Mouse (Mus musculus): ENCODE data around the gene Traf6.
A peak's percentile ranks its signal among the peaks of the same experiment; 100 is the strongest.

The Traf6 gene

DNA sequence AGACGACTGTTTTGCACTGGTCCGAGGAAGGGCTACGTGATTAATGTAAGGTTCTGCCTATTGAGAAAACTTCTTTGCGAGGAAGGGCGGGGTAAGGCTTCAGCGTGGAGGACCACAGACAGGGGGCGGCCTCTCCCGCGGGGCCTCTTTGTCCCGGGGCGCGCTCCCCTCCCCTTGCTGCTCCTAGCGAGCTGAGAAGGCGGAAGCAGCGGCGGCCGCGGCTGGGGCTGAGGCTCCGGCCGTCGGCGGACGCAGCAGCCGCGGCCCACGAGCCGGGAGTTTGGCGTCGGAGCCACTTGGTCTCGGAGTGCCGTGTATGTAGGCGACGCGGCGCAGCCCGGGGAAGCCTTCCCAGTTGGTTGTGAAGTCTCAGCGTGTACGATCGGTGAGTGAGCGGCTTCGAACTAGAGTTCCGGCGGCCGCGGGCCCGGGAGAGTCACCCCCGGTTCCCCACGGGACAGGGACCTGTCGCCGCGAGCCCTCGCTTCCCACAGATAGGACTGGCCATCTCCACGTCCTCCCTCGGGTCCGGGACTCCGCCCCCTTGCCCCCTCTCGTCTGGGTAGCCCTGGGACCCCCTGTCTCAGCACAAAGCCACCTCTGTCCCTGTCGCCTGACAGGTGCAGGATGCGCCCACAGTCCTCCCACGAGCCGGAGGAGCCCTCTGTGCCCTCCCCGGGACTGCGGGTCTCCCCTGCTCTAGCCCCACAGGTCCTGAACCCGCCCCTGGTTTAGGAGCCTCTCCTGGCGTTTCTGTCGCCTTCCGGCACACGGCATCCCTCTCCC lies at the start of gene Traf6:
Traf6 (plus strand) TSS at position 194 of the 786 bp plus-strand sequence.
- peak; percentile 76 to 90 for DNase-seq

DNA sequence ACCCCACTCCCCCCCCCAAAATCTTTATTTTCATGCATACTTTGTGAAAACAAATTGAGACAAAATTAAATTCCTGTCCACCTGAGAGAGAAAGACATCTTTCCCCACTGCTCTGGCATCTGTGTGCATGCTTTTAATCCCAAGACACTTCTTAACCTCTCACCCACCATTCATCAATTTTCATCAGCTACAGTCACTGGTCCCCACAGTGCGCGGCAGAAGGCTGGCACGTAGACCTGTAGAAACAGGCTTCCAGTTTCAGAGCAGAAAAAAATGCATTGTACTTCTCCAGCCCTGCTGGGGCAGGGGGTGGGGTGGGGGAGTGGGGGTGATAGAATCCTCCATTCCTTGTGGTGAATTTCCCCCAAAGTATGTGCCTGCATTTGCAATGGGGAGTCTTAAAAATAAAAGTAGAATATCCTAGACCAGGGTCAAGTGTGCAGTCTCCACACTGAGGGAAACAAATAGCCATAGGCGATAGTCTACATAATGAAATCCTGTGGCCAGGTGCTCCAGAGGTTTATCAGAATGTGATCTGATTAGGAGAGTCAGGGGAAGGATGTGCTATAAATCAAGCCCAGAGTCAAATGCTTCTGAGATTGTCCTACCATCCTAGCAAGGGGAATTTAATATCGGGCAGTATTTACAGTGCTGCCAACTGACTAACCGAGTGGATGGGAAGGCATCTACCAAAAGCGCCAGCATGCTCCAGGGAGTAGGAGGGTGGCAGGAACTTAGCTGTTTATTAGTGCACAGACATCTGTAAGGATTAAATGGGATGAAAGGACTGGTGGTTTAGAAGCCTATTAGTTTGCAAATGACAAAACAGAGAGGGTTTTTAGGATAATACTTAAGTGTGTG lies 39.0 kb upstream of the Traf6 start:
- DNase-seq, result no peak

DNA sequence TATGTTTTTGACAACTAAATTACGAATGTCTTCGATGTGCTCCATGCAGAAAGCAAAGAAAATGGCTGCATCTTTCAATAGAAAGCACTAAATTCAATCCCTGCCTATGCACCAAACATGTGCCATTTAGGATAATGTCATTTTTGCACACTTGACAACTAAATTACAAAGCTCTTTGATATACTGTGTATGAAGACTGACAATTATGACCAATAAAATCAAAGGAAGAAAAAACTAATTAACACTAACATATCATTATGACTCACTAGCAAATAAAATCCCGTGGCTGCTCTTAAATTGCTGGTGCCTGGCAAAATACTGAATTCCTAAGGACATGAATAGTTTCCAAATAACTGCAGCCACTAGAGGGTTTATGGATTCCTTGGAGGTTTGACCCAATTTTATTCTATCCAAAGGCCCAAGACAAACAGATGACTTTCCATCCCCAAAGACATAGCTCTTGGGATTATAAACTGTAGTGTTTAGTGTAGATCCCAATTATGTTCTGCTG lies 38.3 kb upstream of the Traf6 start:
- no peak for DNase-seq

DNA sequence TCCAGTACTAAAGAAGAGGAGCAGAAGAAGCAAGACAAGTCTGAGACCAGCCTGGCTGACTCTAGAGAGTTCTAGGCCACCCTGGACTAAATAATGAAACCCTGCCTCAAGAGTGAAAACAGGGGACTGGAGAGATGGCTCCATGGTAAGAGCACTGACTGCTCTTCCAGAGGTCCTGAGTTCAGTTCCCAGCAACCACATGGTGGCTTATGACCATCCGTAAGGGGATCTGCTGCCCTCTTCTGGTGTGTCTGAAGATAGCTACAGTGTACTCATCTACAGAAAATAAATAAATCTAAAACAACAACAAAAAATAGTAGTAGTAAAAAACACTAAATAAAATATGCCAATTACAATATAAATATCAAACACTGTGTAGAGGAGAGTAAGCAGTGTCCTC lies 32.4 kb upstream of the Traf6 start:
- no peak for DNase-seq

DNA sequence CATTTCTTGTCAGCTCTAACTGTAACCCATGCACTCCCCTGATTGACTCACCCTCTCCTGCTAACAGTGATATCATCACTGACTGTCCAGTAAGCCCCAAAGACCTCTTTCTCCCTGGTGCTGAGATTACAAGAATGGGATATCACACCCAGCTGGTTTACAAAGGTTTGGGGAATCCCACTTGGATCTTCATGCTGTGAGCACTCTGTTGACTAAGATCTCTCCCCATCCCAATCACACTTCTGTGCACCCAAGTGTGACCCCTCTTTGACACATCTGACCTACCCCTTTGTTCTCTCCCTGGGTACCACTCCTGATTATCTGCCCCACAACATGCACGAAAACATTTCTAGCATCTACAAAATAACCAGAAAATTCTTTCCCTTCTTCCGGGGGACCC lies 29.9 kb upstream of the Traf6 start:
- no peak for DNase-seq

DNA sequence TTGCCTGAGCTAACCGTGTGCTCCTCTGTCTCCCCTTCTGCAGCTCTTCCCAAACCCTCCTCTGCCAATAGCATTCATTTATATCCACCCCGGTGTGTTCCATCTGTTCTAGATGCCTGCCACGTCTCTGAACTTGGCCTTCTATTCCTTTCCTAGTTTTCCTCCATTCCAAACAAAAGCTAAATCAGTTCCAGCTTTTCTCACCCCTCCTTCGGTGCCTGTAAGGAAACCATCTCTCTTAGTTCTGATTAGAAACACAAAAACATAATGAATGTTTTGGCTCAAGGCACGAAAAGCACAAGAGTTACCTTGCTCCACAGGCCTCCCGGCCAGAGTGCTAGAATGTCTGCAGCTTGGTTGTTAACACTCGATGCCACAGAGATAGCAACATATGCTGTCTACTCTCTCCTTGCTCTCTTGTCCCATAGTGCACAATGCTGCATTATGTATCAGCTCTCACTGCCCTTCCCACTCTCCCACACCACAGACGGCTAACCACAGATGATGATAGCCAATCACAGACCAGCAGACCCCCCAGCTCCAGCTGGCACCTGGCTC lies 29.0 kb upstream of the Traf6 start, which contains the start of the genes Rag1 and B230118H07Rik:
Rag1 (minus strand) TSS at position 388 of the 558 bp plus-strand sequence.
B230118H07Rik (minus strand) TSS at position 419 of the 558 bp plus-strand sequence.
- no peak for DNase-seq

DNA sequence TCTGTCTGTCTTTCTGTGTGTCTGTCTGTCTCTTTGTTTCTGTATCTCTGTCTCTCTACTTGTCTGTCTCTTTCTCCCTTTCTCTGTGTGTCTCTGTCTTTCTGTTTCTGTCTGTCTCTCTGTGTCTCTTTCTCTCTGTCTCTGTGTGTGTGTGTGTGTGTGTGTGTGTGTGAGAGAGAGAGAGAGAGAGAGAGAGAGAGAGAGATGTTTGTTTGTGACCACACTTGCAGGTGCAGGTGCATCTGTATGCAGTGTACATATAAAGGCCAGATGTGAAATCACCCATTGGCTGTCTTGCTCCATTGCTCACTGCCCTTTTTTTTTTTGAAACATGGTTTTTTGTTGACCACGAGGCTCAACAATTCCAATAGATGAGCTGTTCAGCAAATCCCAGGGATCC lies 27.8 kb upstream of the Traf6 start:
- DNase-seq, result no peak

DNA sequence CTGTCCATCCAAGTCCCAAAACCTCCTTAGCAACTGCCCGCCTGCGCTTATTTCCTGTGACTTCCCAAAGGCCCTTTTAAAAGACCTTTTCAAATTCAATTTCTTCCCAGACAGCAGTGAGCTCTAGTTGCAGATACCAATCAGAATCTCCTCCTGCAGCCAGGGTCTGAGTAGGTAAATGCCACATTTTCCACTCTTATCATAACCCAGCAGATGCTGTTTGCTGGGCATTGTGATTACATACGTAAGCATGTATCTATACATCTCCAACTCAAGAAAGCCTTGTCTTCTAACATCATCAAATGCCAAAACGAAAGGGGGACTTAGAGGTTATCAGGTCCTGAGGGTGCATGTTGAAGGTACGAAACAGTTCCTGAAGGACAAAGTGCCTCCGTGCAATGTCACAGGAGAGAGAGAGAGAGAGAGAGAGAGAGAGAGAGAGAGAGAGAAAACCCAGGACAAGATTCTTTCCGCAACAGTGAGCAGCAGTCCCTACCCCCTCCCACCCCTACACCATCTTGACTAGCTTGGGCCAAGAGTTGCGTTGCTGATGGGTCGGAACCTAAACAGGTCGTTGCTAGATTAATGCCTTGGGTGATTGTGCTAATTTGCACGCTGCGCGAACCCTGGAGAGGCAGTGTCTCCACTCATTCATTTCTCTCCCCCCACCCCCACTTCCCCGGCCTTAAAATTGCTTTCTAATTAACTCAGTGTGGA lies 25.9 kb upstream of the Traf6 start:
- DNase-seq, result no peak

DNA sequence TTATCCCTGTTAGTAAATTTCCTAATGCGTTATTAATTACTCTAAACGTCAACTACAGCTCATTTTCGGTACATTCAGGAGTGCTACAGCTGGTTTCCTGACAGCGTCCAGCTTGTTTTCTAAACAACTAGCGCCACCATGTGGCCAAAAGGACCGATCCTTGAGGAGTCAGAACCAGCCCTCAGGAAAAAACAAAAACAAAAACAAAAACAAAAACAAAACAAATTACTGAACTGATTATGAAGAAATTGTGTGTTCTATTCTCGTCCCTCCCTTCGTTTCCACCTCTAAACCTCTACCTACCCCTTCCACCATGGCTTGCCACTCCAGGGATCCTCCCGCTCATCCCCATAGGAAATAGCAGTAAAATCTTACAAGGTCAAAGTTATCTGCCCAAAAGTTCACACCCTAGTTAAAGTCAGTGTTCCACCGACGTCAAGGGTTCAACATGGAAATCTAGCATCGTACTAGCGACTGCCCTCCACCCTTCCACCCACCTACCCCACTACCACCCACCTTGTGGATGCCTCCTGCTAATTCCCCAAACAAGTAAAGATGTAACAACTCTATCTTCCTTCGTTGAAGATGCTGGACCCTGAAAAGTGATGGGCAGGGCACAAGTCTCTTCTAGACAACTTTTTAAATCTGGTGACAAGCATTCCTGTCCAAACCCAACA lies 25.2 kb upstream of the Traf6 start:
- peak in 1 of 2 experiments; percentile 69 for DNase-seq

DNA sequence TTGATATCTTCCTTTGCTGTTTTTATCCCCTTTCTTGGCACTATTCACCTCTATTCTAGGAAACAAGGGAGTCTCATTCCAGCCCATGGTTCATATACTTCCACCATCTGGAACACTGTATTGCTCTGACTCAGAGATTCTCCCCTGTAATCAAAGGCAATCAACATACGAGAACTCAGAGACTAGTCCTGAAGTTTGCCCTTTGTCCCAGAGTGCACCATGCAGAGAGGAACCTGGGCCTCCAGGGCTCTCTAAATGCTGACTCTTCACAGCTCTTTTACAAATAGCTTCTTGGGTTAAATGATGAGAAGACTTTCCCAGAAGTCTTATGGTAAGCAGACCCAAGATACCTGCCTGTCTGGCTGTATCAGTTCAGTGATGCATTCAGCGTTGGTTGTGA lies 17.7 kb upstream of the Traf6 start:
- no peak for DNase-seq

DNA sequence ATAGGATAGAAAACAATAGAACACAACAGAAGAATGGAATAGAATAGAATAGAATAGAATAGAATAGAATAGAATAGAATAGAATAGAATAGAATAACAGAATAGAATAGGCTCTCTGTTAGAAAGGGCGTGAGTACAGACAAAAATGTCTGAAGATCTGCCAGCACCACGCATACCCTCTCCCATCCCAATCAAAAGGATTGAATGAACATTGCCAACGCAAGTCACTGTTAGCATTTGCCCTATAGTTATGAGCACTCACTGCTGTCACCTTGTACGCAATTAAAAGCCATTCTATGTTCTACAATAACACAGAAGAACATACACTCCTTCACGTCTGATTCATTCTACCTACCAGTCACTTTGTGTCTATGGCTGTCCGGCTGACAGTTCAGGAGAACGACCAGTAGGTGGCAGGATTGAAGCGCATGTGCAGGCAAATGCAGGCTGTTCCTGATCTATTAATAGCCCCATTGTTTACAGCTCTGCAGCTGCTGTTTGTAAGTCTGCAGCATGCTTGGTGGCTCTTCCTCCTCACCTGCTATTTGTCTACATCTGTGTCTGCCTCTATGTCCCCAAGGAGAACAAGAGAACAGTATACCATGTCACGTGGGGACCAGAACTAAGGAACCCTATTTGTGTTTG lies 13.0 kb upstream of the Traf6 start:
- peak; percentile 32 to 64 for DNase-seq

DNA sequence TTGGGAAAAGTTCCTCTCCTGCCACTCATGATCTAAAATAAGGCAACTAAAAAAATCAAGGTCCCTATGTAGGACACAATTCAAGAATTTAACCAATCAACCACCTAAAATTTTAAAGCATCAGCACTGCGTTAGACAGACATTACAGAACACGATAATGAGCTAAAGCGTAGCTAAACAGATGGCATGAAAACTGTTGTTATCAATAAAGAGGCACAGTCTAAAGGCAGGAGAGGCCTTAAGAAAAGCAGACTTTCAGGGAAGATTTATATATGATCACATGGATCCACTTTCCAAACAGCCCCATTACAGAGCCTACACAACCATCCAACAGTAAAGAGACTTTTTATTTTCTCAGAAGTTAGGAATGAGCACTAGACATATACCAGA lies 12.5 kb upstream of the Traf6 start:
- no peak for DNase-seq

DNA sequence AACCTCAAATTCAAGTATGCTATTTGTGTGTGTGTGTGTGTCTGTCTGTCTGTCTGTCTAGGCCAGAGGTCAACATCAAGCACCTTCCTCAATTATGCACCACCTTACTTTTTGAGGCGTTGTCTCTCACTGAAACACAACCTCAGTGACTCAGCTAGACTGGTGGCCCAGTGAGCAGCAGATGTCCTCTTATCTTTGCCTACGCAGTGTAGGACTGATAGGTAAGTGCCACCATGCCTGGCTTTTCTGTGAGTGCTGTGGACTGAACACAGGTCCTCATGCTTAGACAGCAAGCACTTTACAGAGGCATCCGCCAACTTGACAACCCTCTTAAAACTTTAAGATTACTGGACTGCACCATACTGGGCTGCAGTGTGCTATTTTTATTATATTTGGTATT lies 9.5 kb upstream of the Traf6 start:
- DNase-seq, result no peak

DNA sequence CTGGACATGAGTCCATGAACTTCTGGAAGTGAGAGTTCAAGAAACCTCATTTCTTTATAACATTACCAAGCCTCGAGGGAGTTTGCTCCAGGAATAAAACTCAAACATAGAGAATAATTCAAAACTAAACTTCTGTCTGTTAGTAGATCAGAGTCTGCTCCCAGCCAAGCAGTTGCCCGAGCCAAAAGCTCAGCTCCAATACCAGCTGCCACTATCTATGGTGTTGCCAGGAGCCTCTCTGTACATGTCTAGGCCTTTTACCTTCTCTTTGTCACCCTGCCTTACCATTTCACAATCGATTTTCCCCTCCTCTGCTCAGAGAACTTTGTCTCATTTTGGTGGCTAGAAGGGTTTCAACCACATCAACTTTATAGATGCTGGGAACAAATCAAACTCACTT lies 4.7 kb upstream of the Traf6 start:
- no peak for DNase-seq

DNA sequence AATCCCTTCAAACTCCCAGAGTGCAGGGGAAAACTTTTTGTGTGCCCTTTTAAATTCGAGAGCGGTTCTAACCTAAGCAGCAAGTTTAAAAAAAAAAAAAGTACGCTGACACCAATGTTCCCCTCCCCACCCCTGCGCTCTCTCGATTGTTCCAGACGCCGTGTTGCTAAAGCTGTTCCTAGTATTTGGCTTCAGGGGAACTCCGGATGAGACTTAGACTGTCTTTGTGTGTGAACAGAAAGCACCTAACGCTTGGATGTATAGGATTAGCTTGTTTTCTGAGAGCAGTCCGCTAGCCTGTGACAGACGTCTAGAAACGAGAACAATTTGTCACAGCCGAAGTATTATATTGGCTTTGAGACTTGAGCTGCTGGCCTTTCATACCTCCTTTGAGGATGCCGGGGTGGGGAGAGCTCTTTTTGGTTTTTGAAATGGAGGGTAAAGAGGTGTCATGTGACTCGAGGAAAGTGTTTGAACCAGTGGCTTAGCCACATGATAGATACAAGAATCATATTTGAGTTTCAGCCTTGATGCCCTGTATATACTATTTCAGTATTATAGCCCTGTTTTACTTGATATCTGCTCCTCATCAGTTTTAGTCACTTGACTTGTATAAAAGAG lies 1.0 kb downstream of the Traf6 start:
- no peak for DNase-seq

DNA sequence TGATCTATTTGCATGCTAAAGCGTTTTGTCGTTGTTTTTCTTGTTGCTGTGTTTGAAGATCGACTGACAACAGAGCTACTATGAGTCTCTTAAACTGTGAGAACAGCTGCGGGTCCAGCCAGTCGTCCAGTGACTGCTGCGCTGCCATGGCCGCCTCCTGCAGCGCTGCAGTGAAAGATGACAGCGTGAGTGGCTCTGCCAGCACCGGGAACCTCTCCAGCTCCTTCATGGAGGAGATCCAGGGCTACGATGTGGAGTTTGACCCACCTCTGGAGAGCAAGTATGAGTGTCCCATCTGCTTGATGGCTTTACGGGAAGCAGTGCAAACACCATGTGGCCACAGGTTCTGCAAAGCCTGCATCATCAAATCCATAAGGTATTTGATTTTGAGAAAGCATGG lies 6.2 kb downstream of the Traf6 start:
- no peak for DNase-seq

DNA sequence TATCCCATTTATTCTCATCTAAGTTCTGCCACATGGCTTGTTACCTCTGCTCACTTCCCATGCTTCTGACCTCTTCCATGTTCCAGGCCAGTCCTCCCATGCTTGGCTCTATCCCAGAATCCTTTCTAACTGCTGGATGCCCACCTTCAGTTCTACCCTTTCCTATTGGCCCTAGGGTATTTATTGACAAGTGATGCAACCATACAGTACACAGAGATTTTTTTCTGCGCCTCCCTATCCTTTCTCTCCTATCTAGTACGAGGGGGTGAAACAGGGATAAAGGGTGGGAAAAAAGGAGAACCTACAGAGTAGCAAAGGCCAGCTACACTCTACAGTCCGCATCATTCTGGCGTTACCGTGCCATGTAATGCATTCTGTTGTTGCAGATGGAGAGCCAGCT lies 9.8 kb downstream of the Traf6 start:
- no peak for DNase-seq

DNA sequence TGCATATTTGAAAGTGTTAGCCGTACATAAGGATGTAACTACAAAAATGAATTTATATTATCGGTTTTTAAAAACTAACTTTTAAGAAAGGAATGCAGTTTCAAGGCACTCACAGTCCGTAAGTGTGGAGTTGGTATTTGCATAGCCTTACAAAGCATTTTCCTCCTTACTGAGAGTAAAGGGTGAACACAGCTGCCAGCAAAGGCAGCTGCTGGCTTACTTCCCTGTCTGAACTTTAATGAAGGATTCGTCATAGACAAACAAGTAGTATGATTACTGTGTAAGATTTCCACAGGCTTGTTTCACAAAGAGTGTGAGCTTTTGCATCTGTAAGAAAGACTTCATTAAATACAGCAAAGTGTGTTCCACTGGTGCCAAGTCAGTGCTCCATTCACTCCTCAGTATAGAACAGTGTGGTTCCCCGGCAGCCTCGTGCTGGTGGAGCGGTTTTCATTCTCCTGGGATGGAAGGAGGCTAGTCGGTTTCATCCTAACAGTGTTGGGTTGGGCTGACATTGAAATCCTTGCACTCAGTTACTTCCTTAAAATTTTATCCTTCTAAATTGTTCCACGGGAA lies 12.1 kb downstream of the Traf6 start:
- no peak for DNase-seq

DNA sequence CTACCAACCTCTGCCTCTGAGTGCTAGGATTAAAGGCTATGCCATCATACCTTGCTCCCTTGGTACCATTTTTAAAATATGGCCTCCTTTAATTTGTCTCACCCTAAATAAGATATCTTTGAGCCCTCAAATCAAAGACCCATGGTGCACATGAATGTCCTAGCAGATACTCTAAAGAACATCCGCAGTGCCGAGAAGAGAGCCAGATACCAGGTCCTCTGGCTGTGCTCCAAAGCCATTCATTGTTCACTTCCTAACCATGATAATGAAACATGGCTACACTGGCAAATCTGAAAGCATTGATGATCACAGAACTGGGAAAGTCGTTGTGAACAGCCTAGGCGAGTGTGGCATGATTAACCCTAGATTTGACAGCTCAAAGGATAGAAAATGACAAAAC lies 14.8 kb downstream of the Traf6 start:
- no peak for DNase-seq

DNA sequence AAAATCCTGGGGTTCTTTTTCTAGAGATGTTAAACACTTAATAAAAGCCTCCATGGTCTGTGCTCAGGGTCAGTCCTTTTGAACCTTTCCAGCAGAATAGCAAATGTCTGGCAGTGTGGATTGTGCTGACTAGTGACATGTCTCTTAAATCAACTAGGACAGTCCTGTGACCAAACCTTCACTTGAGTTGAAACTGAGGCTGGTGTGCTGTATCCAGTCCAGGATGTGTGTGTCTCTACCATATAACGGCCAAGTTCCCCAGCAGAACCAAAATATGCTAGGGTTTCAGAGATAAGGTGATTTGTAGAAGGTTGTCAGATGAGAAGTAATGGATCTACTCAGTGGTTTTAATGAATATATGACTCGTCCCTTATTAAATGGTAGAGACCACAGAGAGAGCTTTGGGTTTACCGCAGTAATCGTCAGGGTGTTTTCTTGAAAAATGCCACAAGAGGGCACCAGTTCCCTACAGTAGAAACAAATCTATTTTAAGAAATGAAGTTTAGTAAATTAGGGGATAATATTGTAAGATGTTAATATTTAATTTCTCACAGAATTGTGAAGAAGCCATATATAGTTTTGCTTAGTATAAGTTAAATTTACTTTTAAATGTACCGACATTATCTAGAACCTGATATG lies 15.5 kb downstream of the Traf6 start:
- no peak for DNase-seq
